Mouse (Mus musculus) CH12F3 (cell line): ENCODE data around the gene Sema3c.

Source experiments
- in situ Hi-C: fragments of 300-500 bp; cut with MboI; formaldehyde crosslinking; loops from 2 replicates; pipeline ENCODE4 v1.14.3; 2020; ENCODE audit warnings: low sequenced_read_pairs

Gene Sema3c

GRCm38 (mm10) chr5:17647643-17648226, 73.7 kb downstream of the Sema3c start:
- in situ Hi-C loops, result no loop called here

GRCm38 (mm10) chr5:17648865-17649542, 74.9 kb downstream of the Sema3c start:
- in situ Hi-C loops, result no loop called here

- in situ Hi-C loops, result no loop called here
Measured at GRCm38 (mm10) chr5:17661223-17661622, 87.1 kb downstream of the Sema3c start.

GRCm38 (mm10) chr5:17671356-17671755, 97.3 kb downstream of the Sema3c start:
- in situ Hi-C loops, result no loop called here

- in situ Hi-C loops, result no loop called here
Measured at GRCm38 (mm10) chr5:17680862-17681261, 106.8 kb downstream of the Sema3c start.

- in situ Hi-C loops, result no loop called here
Measured at GRCm38 (mm10) chr5:17689121-17689520, 115.0 kb downstream of the Sema3c start.

GRCm38 (mm10) chr5:17689604-17690003, 115.5 kb downstream of the Sema3c start:
- in situ Hi-C loops, result no loop called here

GRCm38 (mm10) chr5:17695366-17695765, 121.3 kb downstream of the Sema3c start:
- in situ Hi-C loops, result no loop called here

- in situ Hi-C loops, result no loop called here
Measured at GRCm38 (mm10) chr5:17698905-17699304, 124.8 kb downstream of the Sema3c start.

- in situ Hi-C loops, result no loop called here
Measured at GRCm38 (mm10) chr5:17704160-17704559, 130.1 kb downstream of the Sema3c start.

GRCm38 (mm10) chr5:17707086-17707485, 133.0 kb downstream of the Sema3c start:
- in situ Hi-C loops, result no loop called here

GRCm38 (mm10) chr5:17712374-17712773, 138.3 kb downstream of the Sema3c start:
- in situ Hi-C loops, result no loop called here

- in situ Hi-C loops, result no loop called here
Measured at GRCm38 (mm10) chr5:17715206-17715605, 141.1 kb downstream of the Sema3c start.

- in situ Hi-C loops, result no loop called here
Measured at GRCm38 (mm10) chr5:17720011-17720410, 145.9 kb downstream of the Sema3c start.

- in situ Hi-C loops, result no loop called here
Measured at GRCm38 (mm10) chr5:17724031-17724430, 149.9 kb downstream of the Sema3c start.

GRCm38 (mm10) chr5:17728047-17728446, 154.0 kb downstream of the Sema3c start:
- in situ Hi-C loops, result no loop called here

- in situ Hi-C loops, result no loop called here
Measured at GRCm38 (mm10) chr5:17739805-17740204, 165.7 kb downstream of the Sema3c start.

- in situ Hi-C loops, result no loop called here
Measured at GRCm38 (mm10) chr5:17746520-17746919, 172.4 kb downstream of the Sema3c start.

- in situ Hi-C loops, result no loop called here
Measured at GRCm38 (mm10) chr5:17747143-17747542, 173.1 kb downstream of the Sema3c start.

- in situ Hi-C loops, result no loop called here
Measured at GRCm38 (mm10) chr5:17748293-17748692, 174.2 kb downstream of the Sema3c start.

- in situ Hi-C loops, result no loop called here
Measured at GRCm38 (mm10) chr5:17753471-17754005, 179.5 kb downstream of the Sema3c start.

GRCm38 (mm10) chr5:17766006-17766677, 192.1 kb downstream of the Sema3c start:
- in situ Hi-C loops, result no loop called here
